Mouse (Mus musculus): Measurements from ENCODE around the gene Smdt1.

- TF ChIP-seq EP300 (IDR thresholded peaks at IDR 0.05; ENCODE audit: low read depth) (no peak), CTCF (IDR thresholded peaks at IDR 0.05; ENCODE audit: low read depth) (no peak)
Observed at GRCm38 (mm10) chr15:82353745-82354113, 15.0 kb downstream of the Smdt1 start.
